Mouse (Mus musculus) stomach, postnatal 0 days (tissue): ENCODE measurements around the gene Pawr.

ENCODE experiments used
- CTCF ChIP-seq: IDR thresholded peaks from 2 replicates; pipeline ENCODE4 v1.5.1; 2016; ENCODE audit warnings: antibody characterized with exemption, low read depth, mild to moderate bottlenecking, moderate library complexity
- EP300 ChIP-seq: optimal IDR thresholded peaks from 2 replicates; pipeline ENCODE3; 2016; ENCODE audit warnings: antibody characterized with exemption

DNA sequence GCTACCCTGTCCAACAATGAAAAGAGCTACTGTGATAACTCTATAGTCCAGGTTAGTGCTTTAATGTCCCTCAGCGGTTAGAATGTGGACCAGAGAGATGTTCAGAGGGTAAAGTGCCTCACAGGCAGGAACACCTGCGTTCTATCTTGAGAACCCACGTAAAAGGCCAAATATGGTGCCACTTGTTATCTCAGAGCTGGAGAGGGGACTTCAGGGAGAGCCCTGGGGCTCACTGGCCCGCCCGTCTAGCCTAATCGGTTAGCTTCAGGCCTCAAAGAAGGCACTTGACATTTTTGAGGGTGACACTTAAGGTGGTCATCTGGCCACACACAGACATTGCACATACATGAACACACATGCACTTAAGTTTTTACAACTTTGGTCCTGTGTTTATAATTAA lies 49.6 kb upstream of the Pawr start:
- no peak for TF ChIP-seq CTCF
- no peak for TF ChIP-seq EP300
